Mouse (Mus musculus) brain, embryonic 14.5 days (tissue): ENCODE data around the gene Fbln1. TPM values are rescaled to one million over a fixed set of nuclear protein-coding genes. Genes with fewer than 3 reads are reported as not detected.
"Not testable (repeated sequence)": the region's sequence is repeated elsewhere in the genome, so short reads cannot be mapped to it uniquely, and the experiment has no call there.

Source experiments
- DNase-seq: peaks from one replicate; pipeline ENCODE4 v3.0.0-alpha.2; 2011; ENCODE audit warnings: low read depth
- CTCF ChIP-seq: fragments of 200-500 bp; IDR thresholded peaks from 2 replicates; pipeline ENCODE4 v1.5.1; 2012; ENCODE audit warnings: inconsistent platforms, mild to moderate bottlenecking, moderate library complexity, borderline replicate concordance; ENCODE audit not compliant: insufficient read depth, insufficient read length; ENCODE audit errors: extremely low read depth
- POLR2A ChIP-seq: fragments of 200-500 bp; IDR thresholded peaks from 2 replicates; pipeline ENCODE4 v1.6.1; 2012; ENCODE audit warnings: mild to moderate bottlenecking, inconsistent platforms, borderline replicate concordance; ENCODE audit not compliant: poor library complexity, insufficient read depth, insufficient read length, severe bottlenecking; ENCODE audit errors: extremely low read depth
- polyA plus RNA-seq: library from polyadenylated mRNA; depleted of rRNA; stranded (reverse); fragments of >200 nt; gene quantifications from 2 replicates; pipeline ENCODE4 v1.2.3, GENCODE M21; 2012

Fbln1 gene
- polyA plus RNA-seq, 1 experiment: 59.3 TPM

- TF ChIP-seq POLR2A: no peak
- TF ChIP-seq CTCF: no peak
- DNase-seq: peak; percentile 57
Observed at GRCm38 (mm10) chr15:85311058-85311657, 105.4 kb downstream of the Fbln1 start.

- peak; percentile 88 for DNase-seq
- no peak for TF ChIP-seq POLR2A
- TF ChIP-seq CTCF: peak; percentile 98
Observed at GRCm38 (mm10) chr15:85315378-85316025, 109.8 kb downstream of the Fbln1 start.

DNA sequence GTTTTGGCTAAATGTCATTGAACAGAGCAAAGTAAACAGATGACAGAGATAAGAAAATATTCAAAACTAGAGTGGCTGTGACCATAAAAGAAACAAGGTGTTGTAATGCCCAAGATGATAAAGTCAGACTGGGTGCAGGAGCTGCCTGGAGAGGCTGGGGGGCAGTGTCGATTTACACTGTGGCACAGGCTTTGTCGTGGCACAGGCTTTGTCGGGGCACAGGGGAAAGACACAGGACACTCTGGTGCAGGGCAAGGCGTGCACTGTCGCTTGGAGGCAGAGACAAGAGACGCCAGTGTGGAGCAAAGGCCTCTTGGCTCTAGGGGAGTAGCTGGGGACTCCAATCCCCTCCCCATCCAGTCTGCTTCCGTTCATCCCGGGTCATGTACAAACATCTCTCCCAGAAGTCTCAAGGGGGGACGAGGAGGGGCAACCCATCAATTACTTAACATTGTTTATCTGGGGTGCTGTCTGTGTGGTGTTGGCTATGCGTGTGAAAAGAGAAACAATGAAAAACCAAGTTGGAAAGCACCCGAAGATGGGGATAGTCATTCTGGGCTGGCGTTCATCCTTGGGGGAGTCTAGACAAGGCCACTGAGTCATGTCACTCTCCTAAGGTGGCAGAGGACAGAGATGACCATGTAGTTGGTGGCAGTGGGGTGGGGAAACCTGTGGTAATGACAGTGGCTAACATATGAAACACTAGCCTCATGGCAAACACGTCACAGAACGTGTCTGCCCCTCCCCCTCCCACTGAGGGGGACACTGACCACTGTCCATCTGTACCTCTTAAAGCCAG lies 110.8 kb downstream of the Fbln1 start:
- TF ChIP-seq CTCF (no peak), POLR2A (no peak)
- no peak for DNase-seq

DNA sequence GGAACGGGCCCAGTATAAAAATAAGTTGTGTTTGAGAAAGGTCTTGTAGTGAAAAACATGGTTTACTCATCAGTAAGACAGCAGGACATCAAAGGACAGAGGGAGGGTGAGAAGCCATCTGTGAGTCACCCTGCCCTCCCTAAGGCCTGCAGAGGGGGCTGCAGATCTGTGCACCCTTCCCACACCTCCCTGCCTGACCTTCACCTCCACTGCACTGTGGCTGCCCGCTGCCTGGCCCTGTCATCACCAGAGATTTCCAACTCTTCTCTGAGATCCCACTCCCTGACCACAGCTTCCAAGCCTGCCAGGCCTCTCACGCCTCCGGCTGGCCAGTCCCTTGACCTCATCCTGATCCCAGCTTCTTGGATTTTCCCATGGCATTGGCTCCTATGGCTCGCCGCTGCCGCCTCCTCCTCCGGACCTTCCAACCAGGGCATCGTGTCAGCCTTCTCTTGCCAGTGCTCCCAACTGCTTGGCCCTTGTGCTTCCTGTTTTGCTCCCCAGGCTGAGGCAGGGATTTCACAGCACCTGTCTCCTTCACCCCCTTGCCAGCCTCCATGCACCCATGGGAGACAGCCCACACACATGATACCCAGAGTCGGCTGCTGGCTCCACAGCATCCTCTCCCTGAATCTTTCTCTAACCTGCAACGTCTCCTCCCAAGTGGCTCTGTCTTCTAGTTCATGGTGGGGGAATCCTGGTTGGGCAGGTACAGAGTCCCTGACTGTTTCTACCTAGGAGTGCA lies 114.3 kb downstream of the Fbln1 start:
- TF ChIP-seq POLR2A: no peak
- TF ChIP-seq CTCF: no peak
- DNase-seq: no peak

- no peak for TF ChIP-seq CTCF
- TF ChIP-seq POLR2A: no peak
- DNase-seq: no peak
Observed at GRCm38 (mm10) chr15:85323214-85323613, 117.5 kb downstream of the Fbln1 start.

- DNase-seq: no peak
- TF ChIP-seq POLR2A: no peak
- TF ChIP-seq CTCF: no peak
Observed at GRCm38 (mm10) chr15:85324426-85324825, 118.7 kb downstream of the Fbln1 start.

- TF ChIP-seq POLR2A (no peak), CTCF (no peak)
- no peak for DNase-seq
Observed at GRCm38 (mm10) chr15:85327808-85328207, 122.1 kb downstream of the Fbln1 start.

GRCm38 (mm10) chr15:85328455-85328854 lies 122.7 kb downstream of the Fbln1 start:
- not testable (repeated sequence) for DNase-seq
- TF ChIP-seq CTCF: peak; percentile 35; the same call in 1 of the 2 replicates

DNA sequence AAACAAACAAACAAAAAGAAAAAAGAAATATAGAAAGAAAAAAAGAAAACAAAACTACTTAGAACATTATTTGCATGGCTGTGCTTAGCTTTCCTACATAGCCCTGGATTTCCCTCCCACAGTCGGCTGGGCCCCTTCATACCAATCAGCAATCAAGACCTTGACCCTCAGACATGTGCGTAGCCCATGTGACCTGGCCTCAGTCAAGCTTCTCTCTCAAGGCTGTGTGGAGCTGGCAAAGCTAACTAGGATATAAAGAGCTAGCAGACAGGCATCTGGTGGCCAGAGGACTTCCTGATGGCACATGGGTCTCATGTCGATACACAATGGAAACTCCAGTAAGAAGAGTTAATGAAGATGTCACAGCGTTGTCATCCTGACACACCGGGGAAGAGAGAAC lies 123.3 kb downstream of the Fbln1 start:
- no peak for DNase-seq
- TF ChIP-seq CTCF (no peak), POLR2A (no peak)

GRCm38 (mm10) chr15:85330024-85330423 lies 124.3 kb downstream of the Fbln1 start:
- TF ChIP-seq CTCF: no peak
- TF ChIP-seq POLR2A: no peak
- DNase-seq: no peak

DNA sequence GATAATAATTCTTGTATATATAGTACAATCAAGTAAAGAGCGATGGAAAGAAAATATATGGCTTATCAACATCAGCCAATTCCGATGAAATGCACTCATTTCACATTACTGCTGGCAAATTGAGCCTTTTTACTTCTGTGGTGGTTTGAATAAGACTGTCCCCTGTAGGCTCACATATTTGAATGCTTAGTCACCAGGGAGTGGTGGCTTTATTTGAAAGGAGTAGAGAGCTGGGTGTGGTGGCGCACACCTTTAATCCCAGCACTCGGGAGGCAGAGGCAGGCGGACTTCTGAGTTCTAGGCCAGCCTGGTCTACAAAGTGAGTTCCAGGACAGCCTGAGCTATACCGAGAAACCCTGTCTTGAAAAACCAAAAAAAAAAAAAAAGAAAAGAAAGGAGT lies 127.8 kb downstream of the Fbln1 start:
- not testable (repeated sequence) for DNase-seq
